Mouse (Mus musculus) macrophage (primary cell): ENCODE results near the gene Tmem192. TPM values are rescaled to one million over a fixed set of nuclear protein-coding genes. Genes with fewer than 3 reads are reported as not detected.
"Not testable (repeated sequence)": the region's sequence is repeated elsewhere in the genome, so short reads cannot be mapped to it uniquely, and the experiment has no call there.

ENCODE experiments used
- H3K27ac ChIP-seq: fragments of 350-480 bp; formaldehyde crosslinking; 2 replicates; pipeline ENCODE4 v1.9.0; 2021
- H3K36me3 ChIP-seq: fragments of 350-480 bp; formaldehyde crosslinking; 2 replicates; pipeline ENCODE4 v1.9.0; 2021; ENCODE audit errors: inconsistent target
- H3K4me3 ChIP-seq: fragments of 350-480 bp; formaldehyde crosslinking; 2 replicates; pipeline ENCODE4 v1.9.0; 2021; ENCODE audit errors: inconsistent target
- H3K79me2 ChIP-seq: fragments of 350-480 bp; formaldehyde crosslinking; 2 replicates; pipeline ENCODE4 v1.9.0; 2021; ENCODE audit errors: inconsistent target
- WGBS: methylation state at CpG from one replicate; pipeline ENCODE4 v1.1.7; 2026; ENCODE audit warnings: inconsistent platforms; ENCODE audit not compliant: missing documents; 5-methylcytosine and 5-hydroxymethylcytosine counted together
- polyA plus RNA-seq: library from polyadenylated mRNA; stranded (reverse); fragments of 250-400 nt; gene quantifications from 3 replicates; pipeline ENCODE4 v1.2.4, GENCODE M21; 2018; ENCODE audit warnings: inconsistent platforms

Gene Tmem192
- polyA plus RNA-seq, 1 experiment from 2014 or later: 115 TPM

DNA sequence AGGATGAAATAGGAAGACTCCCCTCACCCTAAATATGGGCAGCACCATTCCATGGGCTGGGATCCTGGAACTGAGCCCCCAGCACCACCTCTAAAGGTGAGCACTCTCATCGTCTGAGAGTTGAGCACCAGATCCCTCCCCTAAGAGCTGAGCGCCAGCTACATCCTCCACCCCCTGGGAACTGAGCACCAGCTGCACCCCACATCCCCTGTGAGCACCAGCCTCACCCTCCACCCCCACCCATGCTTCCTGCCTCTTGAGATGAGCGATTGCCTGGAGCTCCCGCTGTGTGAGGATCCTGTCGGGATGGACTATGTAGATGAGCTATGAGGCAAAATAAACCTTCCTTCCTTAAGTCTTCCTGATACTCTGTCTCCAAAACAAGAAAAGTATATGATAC lies 4.0 kb upstream of the Tmem192 start:
- WGBS: 39% methylated on average over 5 of the region's 5 CpGs
- Histone ChIP-seq H3K36me3 (no peaks in the 10 kb centered on the region), H3K79me2 (peaks cover 3% of the 10 kb centered on the region), H3K4me3 (no peak overlapping the region), H3K27ac (no peak overlapping the region)

DNA sequence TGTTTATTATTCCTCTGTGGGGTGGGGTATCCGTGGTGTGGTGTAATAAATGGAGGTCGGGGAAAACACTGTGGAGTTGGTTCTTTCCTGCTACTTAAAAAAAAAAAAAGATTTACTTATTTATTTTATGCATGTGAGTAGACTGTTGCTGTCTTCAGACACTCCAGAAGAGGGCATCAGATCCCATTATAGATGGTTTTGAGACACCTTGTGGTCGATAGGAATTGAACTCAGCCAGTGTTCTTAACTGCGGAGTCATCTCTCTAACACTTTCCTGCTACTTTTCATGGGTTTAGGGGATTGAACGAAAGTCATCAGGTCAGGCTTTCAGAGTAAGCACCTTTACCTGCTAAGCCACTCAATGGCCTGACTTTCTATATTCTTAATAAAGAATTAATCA lies 2.2 kb upstream of the Tmem192 start:
- WGBS: 35% methylated on average over 5 of the region's 5 CpGs
- no peak overlapping the region for H3K4me3 ChIP-seq
- no peak overlapping the region for H3K27ac ChIP-seq
- H3K79me2 ChIP-seq: peaks cover 22% of the 10 kb centered on the region
- H3K36me3 ChIP-seq: no peaks in the 10 kb centered on the region

DNA sequence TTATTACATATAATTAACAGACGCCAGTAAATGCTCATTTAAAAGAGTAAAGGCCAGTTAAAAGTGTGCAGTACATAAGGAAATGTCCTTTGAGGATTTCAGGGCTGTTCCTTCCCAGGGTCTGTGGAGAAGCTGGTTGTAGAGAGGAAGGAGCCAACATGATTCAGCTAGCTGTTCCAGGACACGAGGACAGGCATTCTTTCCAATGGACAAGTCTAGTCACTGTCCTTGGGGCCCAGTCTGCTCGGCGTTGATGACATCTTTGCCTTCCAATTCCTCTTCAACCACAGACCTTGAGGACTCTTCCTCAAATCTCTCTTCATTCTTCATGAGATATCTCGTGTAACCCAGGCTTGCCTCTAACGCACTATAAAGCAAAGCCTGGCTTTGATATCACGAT lies 1.4 kb upstream of the Tmem192 start:
- H3K4me3 ChIP-seq: no peak overlapping the region
- WGBS: 48% methylated on average over 7 of the region's 7 CpGs

DNA sequence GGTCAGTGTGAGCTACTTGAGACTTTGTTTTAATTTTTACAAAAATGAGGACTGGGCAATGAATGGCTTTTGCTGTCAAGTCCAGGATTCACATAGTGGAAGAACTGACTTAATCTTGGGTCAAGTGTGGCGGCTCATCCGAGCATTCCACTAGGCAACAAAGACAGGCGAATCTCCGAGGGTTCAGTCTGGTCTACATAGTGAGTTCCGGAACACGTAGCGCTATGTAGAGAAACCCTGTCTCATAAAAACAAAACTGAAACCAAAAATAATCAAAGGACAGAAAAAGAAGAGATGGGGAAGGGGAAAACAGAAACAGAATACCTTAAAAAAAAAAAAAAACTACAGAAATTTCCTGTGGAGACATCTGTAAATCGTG lies 555 bp upstream of the Tmem192 start:
- no peaks in the 10 kb centered on the region for H3K36me3 ChIP-seq
- H3K79me2 ChIP-seq: peaks cover 37% of the 10 kb centered on the region
- WGBS: 4% methylated on average over 8 of the region's 8 CpGs
- peak overlapping the region; percentile 61 for H3K27ac ChIP-seq
- H3K4me3 ChIP-seq: peak overlapping the region; percentile 48

More for the DNA sequence above, 1.4 kb upstream of the Tmem192 start:
- Histone ChIP-seq H3K27ac (peak overlapping the region; percentile 61), H3K36me3 (no peaks in the 10 kb centered on the region), H3K79me2 (peaks cover 30% of the 10 kb centered on the region)

DNA sequence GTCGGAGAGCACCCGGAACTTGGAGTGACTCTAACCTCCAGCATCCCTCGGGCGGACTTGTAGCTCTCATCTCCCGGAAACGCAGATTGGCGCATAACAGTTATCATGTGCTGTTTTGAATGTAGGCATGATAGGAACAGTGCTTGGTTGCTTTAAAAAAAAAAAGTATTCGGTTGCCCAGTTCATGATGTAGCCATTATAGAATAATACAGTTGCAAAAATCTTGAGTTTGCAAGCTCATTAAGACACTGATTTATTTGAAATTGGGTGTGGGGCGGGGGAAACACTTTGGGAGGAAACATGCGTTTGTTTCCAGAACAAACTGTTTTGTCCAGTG lies 681 bp downstream of the Tmem192 start:
- Histone ChIP-seq H3K79me2 (peaks cover 49% of the 10 kb centered on the region), H3K27ac (peak overlapping the region; percentile 67), H3K36me3 (no peaks in the 10 kb centered on the region), H3K4me3 (peak overlapping the region; percentile 55)
- WGBS: 8% methylated on average over 10 of the region's 10 CpGs

DNA sequence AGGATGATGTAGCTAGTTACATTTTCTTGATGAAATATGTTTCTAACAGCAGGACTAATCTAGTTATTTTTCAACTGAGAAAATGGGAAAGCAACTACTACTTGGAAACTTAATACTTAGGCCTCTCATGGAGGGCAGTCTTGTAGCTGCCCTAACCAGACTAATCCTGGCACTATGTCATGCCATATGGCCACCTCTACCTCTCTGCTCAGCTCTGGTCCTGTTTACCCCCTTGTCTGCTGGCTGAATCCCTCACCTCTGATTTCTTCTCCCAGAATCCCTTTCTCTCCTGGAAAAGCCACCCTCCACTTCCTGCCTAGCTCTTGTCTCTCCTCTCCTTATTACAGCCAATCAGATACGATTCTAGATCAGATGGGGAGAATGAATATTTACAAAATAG lies 1.4 kb downstream of the Tmem192 start:
- Histone ChIP-seq H3K27ac (peak overlapping the region; percentile 67), H3K4me3 (peak overlapping the region; percentile 55), H3K79me2 (peaks cover 56% of the 10 kb centered on the region), H3K36me3 (no peaks in the 10 kb centered on the region)
- 92% methylated on average over 1 of the region's 1 CpGs for WGBS

DNA sequence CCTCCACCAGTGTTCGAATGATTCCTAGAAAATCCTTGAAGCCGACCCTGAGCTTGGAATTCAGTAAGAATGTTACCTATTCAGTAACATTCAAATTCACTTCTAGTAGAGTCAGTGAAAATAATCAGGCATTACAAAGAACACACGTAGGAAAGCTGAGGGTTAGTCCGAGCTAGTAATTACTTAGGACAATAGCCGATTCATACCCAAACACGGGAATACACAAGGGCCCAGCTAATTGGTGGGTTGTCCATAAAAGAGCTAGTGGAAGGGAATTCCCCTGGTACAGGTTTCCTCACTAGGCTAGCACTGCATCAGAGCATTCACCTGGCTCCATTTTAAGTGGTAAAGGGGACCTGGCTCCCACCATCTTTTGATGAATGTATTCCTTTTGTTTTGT lies 5.1 kb downstream of the Tmem192 start:
- no peak overlapping the region for H3K27ac ChIP-seq
- H3K79me2 ChIP-seq: peaks cover 89% of the 10 kb centered on the region
- peaks cover 16% of the 10 kb centered on the region for H3K36me3 ChIP-seq
- H3K4me3 ChIP-seq: no peak overlapping the region
- 96% methylated on average over 6 of the region's 6 CpGs for whole genome bisulfite sequencing

DNA sequence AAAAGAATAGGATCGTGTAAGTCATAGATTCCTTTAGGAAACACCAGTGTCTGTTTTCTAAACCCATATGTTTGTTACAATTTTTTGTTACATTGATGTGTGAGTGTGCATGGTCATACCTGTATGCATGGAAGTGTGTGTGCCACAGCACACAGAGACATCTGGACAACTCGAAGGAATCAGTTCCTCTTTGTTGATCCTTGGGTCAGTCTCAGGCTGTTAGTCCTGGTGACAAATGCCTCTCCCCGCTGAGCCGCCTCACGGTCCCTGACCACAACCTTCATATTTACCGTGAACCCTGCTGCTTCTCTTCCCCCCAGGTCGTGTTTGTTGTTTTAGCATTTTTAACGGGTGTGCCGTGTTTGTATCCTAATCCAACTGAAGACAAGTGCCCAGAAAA lies 12.0 kb downstream of the Tmem192 start:
- Histone ChIP-seq H3K4me3 (no peak overlapping the region), H3K79me2 (peaks cover 26% of the 10 kb centered on the region), H3K27ac (no peak overlapping the region), H3K36me3 (peaks cover 68% of the 10 kb centered on the region)
- WGBS: 69% methylated on average over 9 of the region's 9 CpGs

DNA sequence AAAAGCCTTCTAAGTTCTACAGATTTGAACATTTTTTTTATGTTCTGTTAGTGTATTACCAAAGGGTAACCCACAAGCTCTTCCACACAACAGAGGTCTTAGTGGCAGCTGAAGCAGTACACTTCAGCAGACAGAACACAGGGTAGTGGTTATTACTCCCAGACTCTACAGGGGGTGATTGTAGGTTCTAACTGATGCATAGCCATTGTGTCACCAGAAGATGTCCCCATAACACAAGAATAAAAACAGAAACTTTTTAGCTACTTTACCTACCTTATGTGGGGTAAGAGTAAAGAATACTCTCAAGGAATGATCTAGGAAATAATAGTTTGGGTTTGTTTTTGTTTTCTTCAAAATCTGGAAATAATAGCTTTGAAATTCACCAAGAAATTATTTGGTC lies 15.9 kb downstream of the Tmem192 start:
- peaks cover 75% of the 10 kb centered on the region for H3K36me3 ChIP-seq
- H3K79me2 ChIP-seq: no peaks in the 10 kb centered on the region
- no peak overlapping the region for H3K4me3 ChIP-seq
- no peak overlapping the region for H3K27ac ChIP-seq

DNA sequence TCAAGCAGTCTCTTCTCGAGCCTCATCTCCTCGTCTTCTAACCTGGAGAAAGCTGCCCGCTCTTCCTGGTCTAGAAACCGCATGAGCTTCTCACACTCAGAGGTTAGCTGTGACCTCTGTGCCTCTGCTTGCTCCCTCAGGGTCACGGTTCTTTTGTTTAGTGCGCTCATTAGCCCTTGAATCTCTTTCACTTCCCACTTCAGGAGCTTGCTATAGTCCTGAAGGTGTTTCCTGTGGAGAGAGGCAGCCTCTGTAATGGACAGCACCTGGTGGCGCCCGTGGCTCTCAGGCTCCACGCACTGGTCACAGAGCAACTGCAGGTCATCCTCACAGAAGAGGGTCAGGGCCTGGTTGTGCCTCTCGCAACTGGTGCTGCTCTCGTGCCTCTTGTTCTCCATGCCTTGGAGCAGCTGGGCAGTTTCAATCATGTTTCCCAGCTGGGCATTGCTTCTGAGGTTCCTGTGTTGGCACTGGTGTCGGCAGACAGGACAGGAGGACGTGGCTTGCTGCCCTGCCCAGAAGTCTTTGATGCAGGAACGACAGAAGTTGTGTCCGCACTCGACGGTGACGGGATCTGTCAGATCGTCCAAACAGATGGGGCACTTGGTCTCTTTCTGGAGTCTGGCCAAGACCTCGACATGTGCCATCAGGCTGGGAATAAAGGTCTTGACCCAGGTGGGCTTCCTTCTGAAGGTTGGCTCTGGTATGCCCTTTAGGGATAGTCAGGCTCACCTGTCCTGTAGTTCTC lies 36.3 kb downstream of the Tmem192 start:
- H3K36me3 ChIP-seq: no peaks in the 10 kb centered on the region
- no peak overlapping the region for H3K27ac ChIP-seq
- no peak overlapping the region for H3K4me3 ChIP-seq
- 72% methylated on average over 20 of the region's 20 CpGs for WGBS
- H3K79me2 ChIP-seq: no peaks in the 10 kb centered on the region

DNA sequence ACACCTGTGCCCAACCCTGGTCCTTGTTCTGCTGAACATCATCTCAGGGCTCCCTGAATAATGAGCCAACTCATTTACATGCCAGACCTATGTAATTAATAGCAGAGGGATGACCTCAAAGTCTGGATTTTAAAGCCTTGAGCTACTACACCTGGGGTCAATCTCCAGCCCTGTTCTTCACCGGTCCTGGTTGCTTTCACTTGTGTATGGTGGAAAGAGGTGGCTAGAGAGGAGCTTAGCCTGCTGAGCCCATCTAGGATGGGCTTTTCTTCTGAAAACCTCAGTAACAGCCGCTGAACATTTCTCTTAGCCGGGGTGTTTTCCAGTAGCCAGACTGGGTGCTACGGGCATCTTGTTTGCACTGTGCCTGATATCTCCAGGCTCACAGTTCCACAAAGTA lies 40.7 kb downstream of the Tmem192 start, which contains the start of gene Trim75:
Gene Trim75 (minus strand): TSS at position 101 of the 400 bp plus-strand sequence.
- no peak within 1 kb of the TSS for H3K27ac ChIP-seq
- H3K79me2 ChIP-seq: no peaks in the 10 kb centered on the region
- H3K4me3 ChIP-seq: no peak within 1 kb of the TSS
- H3K36me3 ChIP-seq: no peaks in the 10 kb centered on the region
- WGBS: 96% methylated on average over 4 of the region's 4 CpGs

DNA sequence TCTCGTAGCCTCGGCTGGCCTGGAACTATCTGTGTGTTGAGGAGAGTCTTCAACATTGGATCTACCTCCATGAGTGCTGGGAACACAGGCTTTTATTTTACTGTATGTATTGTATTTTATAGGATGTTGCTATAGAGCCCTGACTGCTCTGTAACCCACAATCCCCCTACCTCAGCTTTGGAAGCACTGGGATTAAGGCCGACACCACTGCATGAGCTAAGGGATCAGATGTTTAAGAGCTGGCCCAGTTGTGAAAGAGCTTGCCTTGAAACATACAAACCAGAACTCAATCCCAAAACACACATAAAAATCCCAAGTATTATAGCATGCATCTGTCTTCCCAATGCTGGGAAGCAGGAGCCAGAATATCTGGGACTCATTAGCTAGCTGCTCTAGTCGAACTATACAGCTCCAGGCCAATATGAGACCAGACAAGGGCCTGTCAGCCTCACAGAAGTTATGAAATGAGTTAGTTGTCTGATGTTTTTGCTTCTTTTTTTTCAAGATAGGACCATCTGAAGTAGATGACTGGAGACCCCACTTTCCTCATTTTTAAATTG lies 51.9 kb downstream of the Tmem192 start:
- Histone ChIP-seq H3K36me3 (no peaks in the 10 kb centered on the region), H3K27ac (no peak overlapping the region), H3K79me2 (no peaks in the 10 kb centered on the region), H3K4me3 (no peak overlapping the region)
- 95% methylated on average over 4 of the region's 4 CpGs for WGBS

DNA sequence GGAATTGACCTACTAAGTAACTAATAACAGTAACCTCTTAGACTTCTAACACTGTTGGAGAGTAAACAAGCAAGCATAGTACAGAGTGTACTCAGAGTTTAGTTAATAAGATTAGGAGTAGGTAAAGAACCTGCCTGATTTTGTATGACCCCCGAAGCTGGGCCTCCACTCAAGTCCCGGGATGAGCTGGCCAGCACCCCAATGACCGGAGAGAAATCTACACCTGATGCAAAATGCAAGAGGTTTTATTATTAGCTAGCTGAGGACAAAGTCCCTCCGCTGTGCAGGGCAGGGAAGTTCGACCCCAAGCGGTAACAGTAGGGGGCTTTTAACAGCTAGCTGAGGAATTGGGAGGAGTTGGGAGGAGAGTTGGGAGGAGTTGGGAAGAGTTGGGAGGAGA lies 60.6 kb downstream of the Tmem192 start:
- H3K79me2 ChIP-seq, H3K36me3 ChIP-seq, H3K4me3 ChIP-seq, H3K27ac ChIP-seq: not testable (repeated sequence)
- WGBS: 89% methylated on average over 6 of the region's 6 CpGs

DNA sequence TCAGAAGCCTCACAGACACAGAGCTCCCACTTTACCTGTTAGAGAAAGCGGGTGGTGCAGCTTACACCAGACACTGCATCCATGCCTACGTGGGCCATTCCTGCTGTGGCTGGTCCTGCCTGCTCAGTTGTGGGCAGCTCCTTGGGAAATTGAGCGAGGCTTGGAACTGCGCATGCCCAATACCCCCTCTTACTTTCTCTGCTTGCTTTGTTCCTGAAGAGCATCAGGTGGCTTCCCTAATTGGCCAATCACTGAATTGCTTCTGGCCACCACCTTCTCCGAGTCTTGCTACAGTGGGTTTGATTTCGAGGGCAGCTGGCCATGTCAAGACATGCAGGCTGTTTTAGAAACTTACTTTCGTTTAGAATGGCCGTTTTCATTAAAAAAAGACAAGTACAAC lies 71.4 kb downstream of the Tmem192 start, which contains the start of the genes Trim61 and Trim60:
Gene Trim61 (minus strand): TSS at position 101 of the 400 bp plus-strand sequence.
Gene Trim60 (minus strand): TSS at position 162 of the 400 bp plus-strand sequence.
- no peaks in the 10 kb centered on the region for H3K36me3 ChIP-seq
- H3K27ac ChIP-seq: no peak within 1 kb of the TSS
- no peaks in the 10 kb centered on the region for H3K79me2 ChIP-seq
- 83% methylated on average over 8 of the region's 8 CpGs for WGBS
- H3K4me3 ChIP-seq: no peak within 1 kb of the TSS
